Mouse (Mus musculus) heart, adult 2 months (tissue): ENCODE data around the gene Tbc1d16. TPM values are rescaled to one million over a fixed set of nuclear protein-coding genes. Genes with fewer than 3 reads are reported as not detected.
"Not testable (repeated sequence)": the region's sequence is repeated elsewhere in the genome, so short reads cannot be mapped to it uniquely, and the experiment has no call there.

Experiments
- DNase-seq, 2 experiments: peaks; one replicate each; pipeline ENCODE4 v3.0.0; 2021
- H3K27ac ChIP-seq: fragments of 200-600 bp; 2 replicates; pipeline ENCODE4 v1.8.1; 2022
- H3K27me3 ChIP-seq: fragments of 200-500 bp; 2 replicates; pipeline ENCODE4 v1.6.1; 2012; ENCODE audit warnings: mild to moderate bottlenecking, low read length, inconsistent platforms, mixed read lengths; ENCODE audit not compliant: control insufficient read depth, insufficient read depth
- H3K36me3 ChIP-seq: fragments of 200-500 bp; 2 replicates; pipeline ENCODE4 v1.6.1; 2012; ENCODE audit warnings: low read length, inconsistent platforms; ENCODE audit not compliant: control insufficient read depth, insufficient read depth
- H3K4me1 ChIP-seq: fragments of 200-500 bp; 2 replicates; pipeline ENCODE4 v1.6.1; 2011; ENCODE audit warnings: low read length; ENCODE audit not compliant: control insufficient read depth, insufficient read depth
- H3K4me3 ChIP-seq: fragments of 200-600 bp; 2 replicates; pipeline ENCODE4 v1.8.1; 2022
- H3K79me2 ChIP-seq: fragments of 200-500 bp; replicated peaks from 2 replicates; pipeline ENCODE4 v1.6.1; 2012; ENCODE audit warnings: mild to moderate bottlenecking, inconsistent platforms, low read length, moderate library complexity, mixed read lengths; ENCODE audit not compliant: control insufficient read depth, insufficient read depth
- H3K9ac ChIP-seq: fragments of 200-500 bp; 2 replicates; pipeline ENCODE4 v1.6.1; 2012; ENCODE audit warnings: low read depth, mild to moderate bottlenecking, control low read depth, inconsistent platforms, low read length, mixed read lengths
- CTCF ChIP-seq: fragments of 200-600 bp; IDR thresholded peaks from 2 replicates; pipeline ENCODE4 v1.8.1; 2022; ENCODE audit warnings: antibody characterized with exemption, mild to moderate bottlenecking, moderate library complexity
- EP300 ChIP-seq: fragments of 200-500 bp; IDR thresholded peaks from 2 replicates; pipeline ENCODE4 v1.6.1; 2011; ENCODE audit warnings: low read depth, low read length, control low read depth; ENCODE audit not compliant: insufficient read depth
- POLR2A ChIP-seq: fragments of 200-500 bp; IDR thresholded peaks from 2 replicates; pipeline ENCODE4 v1.6.1; 2011; ENCODE audit warnings: mild to moderate bottlenecking, low read depth, low read length, control low read depth; ENCODE audit not compliant: insufficient read depth
- WGBS: fragments of 180-500 bp; shearing (Covaris S2); methylation state at CpG from one replicate; pipeline ENCODE4 v1.1.7; 2018; 5-methylcytosine and 5-hydroxymethylcytosine counted together
- intact Hi-C: fragments of 180-260 bp; cut with DNase I; formaldehyde crosslinking; loops from one replicate; pipeline ENCODE4 v1.15.1; 2025
- long read RNA-seq: library from polyadenylated mRNA; stranded (forward); transcript quantifications from one replicate; pipeline ENCODE4 v2.0.0, GENCODE M21; 2021
- polyA plus RNA-seq: library from polyadenylated mRNA; depleted of rRNA; stranded (reverse); fragments of >200 nt; gene quantifications from 2 replicates; pipeline ENCODE4 v1.2.3, GENCODE M21; 2012; rRNA removed
- total RNA-seq, 2 experiments: library from RNA; stranded (reverse); gene quantifications; 2 replicates each; pipeline ENCODE4 v1.2.3; 2021

Tbc1d16 gene
- 10 to 100 TPM; 61.0 to 73.7 TPM for total RNA-seq
- polyA plus RNA-seq: 26.0 and 53.7 TPM in 2 replicates
- long read RNA-seq, full-length matches to known transcripts: 2 of 17 reads
- long read RNA-seq, partial matches to known transcripts: 1 of 17 reads
- long read RNA-seq, other reads (novel, unspliced or antisense): 14 of 17 reads

GRCm38 (mm10) chr11:119228091-119228781 lies at the start of gene Tbc1d16, which contains the start of gene Ccdc40:
TSS of gene Tbc1d16 (minus strand) at chr11:119228499.
TSS of gene Ccdc40 (plus strand) at chr11:119228572.
- TF ChIP-seq POLR2A (peak; percentile 54; the same call in 1 of the 2 replicates), EP300 (no peak)
- H3K27me3 ChIP-seq: no peaks in the 10 kb centered on the region
- intact Hi-C loops: no loop called here
- peak within 1 kb of the TSS; percentile 77 for H3K27ac ChIP-seq
- H3K9ac ChIP-seq: peak within 1 kb of the TSS; percentile 91
- no peaks in the 10 kb centered on the region for H3K36me3 ChIP-seq
- peak within 1 kb of the TSS; percentile 93 for H3K4me3 ChIP-seq
- DNase-seq: peak; percentile 86 to 89
- no peaks in the 10 kb centered on the region for H3K4me1 ChIP-seq
- WGBS: 1% methylated on average over 58 of the region's 66 CpGs
- H3K79me2 ChIP-seq: no peaks in the 10 kb centered on the region

- Histone ChIP-seq H3K9ac (no peak overlapping the region), H3K27me3 (no peaks in the 10 kb centered on the region), H3K4me1 (no peaks in the 10 kb centered on the region), H3K36me3 (no peaks in the 10 kb centered on the region), H3K27ac (no peak overlapping the region), H3K4me3 (no peak overlapping the region), H3K79me2 (no peaks in the 10 kb centered on the region)
- intact Hi-C loops: no loop called here
- WGBS: 84% methylated on average over 8 of the region's 8 CpGs
- DNase-seq: no peak
- TF ChIP-seq CTCF (peak; percentile 52), POLR2A (no peak)
Observed at GRCm38 (mm10) chr11:119273186-119273930, 45.1 kb upstream of the Tbc1d16 start.

GRCm38 (mm10) chr11:119272492-119272891 lies 44.2 kb upstream of the Tbc1d16 start:
- H3K36me3 ChIP-seq: not testable (repeated sequence)

DNA sequence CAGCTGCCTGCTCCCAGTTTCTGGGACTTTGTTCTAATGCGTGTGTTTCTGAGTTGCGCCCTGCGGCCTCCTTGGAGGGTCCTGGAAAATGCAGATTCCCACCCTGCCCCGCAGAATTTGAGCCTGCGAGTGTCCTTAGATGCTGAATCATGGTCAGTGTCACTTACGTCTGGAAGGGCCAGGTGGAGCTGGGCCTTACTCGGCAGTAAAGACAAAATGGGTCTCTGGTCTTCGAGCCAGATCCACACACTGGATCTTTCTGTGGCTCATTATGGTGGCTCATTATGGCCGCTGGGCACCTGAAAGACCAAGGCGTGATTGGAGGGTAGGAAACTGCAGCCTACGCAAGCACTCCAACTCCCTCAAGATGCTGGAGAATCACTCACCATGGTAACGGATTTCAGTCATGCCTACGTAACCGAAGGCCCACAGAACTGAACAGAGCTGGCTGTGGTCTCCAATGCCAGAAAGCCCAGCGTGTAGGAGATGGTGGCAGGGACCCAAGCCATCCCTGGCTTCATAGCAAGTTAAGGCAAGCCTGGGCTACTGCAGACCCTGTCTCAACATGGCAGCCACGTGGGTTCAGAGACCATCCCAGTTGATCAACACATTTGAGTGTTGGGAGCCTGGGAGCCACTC lies 40.4 kb upstream of the Tbc1d16 start:
- Histone ChIP-seq H3K79me2 (no peaks in the 10 kb centered on the region), H3K27me3 (no peaks in the 10 kb centered on the region), H3K4me3 (peak overlapping the region; percentile 88), H3K27ac (peak overlapping the region; percentile 90; the same call in 1 of the 2 replicates), H3K36me3 (no peaks in the 10 kb centered on the region), H3K9ac (no peak overlapping the region), H3K4me1 (peaks cover 2% of the 10 kb centered on the region; the same call in 1 of the 2 replicates)
- 83% methylated on average over 16 of the region's 16 CpGs for WGBS
- intact Hi-C loops: no loop called here
- TF ChIP-seq CTCF: no peak
- TF ChIP-seq EP300: no peak
- no peak for TF ChIP-seq POLR2A
- no peak for DNase-seq

More at GRCm38 (mm10) chr11:119272492-119272891, 44.2 kb upstream of the Tbc1d16 start:
- 79% methylated on average over 3 of the region's 3 CpGs for WGBS
- TF ChIP-seq CTCF: peak; percentile 70
- H3K79me2 ChIP-seq, H3K27me3 ChIP-seq, H3K4me1 ChIP-seq, H3K9ac ChIP-seq, DNase-seq, H3K27ac ChIP-seq, H3K4me3 ChIP-seq, intact Hi-C loops: not testable (repeated sequence)

DNA sequence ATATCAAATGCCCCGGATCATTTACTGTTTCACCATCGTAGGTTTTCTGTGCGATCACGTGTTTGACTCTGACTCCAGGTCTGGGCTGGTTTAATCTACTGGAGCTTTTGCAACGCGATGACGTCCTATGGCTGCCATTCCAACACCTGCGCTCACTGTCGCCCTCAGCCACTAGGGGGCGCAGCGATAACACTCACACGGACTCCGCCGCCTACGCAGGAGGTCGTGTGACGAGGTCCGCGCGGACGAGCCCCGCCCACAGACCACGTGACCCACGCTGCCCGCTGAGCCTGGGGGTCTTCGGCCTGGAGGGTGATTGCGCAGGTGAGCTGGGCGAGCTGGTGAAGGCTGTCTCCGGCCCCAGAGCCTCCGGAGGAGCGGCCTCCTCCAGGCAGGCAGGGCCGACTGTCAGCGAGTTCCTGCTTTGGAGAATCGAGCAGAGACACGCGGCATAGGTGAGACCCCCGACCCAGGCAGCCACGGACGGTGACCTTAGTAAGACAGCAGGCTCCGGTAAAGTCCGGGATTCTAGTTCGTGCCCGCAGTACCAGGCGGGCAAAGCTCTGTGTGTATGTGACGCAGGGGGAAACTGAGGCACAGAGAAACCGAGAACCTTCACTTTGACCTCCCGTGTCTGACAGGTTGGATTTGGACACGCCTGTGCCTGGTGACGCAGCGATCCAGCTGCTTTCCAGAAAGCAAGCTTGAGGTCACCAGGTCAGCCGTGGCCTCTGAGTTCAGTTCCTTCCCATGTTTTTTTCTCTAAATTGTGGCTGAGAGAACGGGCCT lies 39.7 kb upstream of the Tbc1d16 start, which contains the start of gene Gaa:
Gaa (plus strand) TSS at position 120 of the 789 bp plus-strand sequence.
- peak within 1 kb of the TSS; percentile 90 for H3K27ac ChIP-seq
- peak; percentile 66 for TF ChIP-seq POLR2A
- peak; percentile 60; the same call in 1 of the 2 replicates for TF ChIP-seq EP300
- TF ChIP-seq CTCF: no peak; the same call in 1 of the 2 replicates
- H3K36me3 ChIP-seq: no peaks in the 10 kb centered on the region
- WGBS: 3% methylated on average over 52 of the region's 52 CpGs
- H3K4me1 ChIP-seq: peaks cover 2% of the 10 kb centered on the region; the same call in 1 of the 2 replicates
- H3K9ac ChIP-seq: peak within 1 kb of the TSS; percentile 81
- peak; percentile 94 to 95 for DNase-seq
- H3K79me2 ChIP-seq: no peaks in the 10 kb centered on the region
- H3K4me3 ChIP-seq: peak within 1 kb of the TSS; percentile 88
- intact Hi-C loops: no loop called here
- no peaks in the 10 kb centered on the region for H3K27me3 ChIP-seq
